Mouse (Mus musculus): ENCODE measurements at regions not wholly inside any gene's neighbourhood (a gene's known extent, or its start where the extent isn't known, plus 50 kb on each side); places are given as distances from the start of the nearest gene placed in this dataset.

DNA sequence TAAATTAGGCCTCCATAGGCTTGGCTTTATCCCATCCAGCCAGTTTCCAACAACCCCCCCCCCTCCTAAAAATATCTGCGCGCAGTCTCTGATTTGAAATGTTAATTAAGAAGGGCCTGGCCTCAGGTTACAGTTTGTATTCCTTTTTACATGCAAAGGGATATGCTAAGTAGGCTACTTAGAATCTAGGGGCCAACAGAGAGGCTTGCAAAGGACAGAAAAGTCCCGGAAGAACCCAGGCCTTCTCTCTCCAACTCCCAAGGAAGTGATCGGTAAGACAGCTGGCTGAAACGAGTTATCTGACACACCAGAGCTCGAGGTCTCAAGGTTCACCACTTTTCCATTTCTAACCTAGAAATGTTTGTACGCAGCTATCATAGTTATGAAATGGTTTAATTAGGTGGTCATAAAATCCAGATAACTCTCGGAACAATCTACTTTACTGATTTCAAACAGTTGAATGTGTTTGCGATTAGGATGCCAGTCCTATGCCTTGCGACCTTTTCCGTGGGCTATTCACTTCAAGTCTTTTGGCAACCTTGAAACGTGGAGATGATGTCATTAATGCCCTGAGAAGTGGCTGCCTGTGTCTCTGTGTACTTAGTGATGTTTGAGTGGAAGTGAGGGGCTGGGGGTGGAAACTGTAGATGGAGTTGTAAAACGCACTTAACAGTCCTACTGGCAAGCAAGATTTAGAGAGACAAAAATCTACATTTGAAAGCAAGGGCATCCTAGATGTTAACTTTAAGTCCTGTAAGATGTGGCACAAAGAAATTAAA is 1026.5 kb downstream of the Adgrl2 start:
- no peak for DNase-seq

DNA sequence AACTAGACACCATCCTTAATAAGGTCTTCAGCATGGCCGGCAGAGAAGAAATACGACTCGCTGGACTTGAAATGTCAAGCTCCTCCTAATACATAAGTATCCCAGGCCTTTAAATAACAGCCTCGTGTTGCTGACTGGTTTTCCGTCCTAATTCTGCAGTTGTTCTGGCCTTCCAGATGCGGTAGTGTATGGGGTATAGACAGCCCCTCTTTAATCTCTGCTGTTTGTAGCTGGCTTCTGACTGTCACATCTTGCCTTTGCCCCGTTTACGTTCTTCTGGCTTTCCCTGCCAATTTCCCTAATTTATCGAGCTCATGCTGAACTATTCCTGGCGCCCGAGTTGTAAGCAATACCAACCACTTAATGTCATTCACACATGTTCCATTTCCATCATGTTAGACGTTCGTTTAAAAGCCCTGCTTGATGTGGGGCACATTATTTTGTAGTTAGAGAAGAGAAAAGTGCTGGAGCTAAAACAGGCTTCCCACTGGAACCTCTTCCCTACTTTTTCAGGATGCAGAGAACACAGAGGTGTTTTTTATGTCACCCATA is 1042.2 kb downstream of the Adgrl2 start:
- DNase-seq = peak; percentile 17

DNA sequence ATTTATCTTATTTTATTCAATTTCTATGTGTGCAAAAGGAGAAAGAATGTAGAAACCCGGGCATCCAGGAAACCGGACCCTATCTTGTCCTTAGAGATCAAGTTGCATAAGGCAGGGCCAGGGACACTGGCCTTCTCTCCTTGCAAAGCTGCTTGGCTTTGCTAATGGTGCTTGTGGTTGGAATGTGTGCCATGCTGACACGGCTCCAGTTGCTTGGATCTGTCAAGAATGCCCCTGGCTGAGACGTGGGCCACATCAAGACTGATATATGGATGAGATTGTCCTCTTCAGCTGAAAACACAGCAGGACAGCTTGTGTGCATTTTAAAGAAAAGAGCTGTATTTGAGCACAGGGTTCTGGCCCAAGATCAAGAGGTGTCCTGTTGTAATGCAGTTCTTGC is 1047.0 kb downstream of the Adgrl2 start:
- DNase-seq = no peak

DNA sequence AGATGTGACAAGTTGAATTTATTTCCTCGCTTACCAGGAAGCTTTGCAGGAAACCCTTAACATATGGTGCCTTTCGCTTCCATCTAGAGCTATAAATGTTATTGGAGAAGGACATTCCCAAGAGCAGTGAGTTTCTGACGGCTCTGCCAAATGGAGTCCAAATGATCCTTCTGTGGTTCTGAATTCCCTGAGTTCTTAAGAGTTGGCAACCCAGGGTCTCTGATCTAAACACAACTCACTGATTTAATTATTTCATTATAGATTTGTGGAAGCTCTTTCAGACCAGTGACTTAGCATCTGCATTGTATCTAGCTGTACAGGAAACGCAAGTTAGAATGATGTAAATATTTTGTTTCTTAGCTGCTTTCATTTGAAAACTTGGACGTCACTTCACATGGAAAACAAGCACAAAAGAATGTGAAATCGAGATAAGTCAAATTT is 1059.5 kb downstream of the Adgrl2 start:
- no peak for DNase-seq

DNA sequence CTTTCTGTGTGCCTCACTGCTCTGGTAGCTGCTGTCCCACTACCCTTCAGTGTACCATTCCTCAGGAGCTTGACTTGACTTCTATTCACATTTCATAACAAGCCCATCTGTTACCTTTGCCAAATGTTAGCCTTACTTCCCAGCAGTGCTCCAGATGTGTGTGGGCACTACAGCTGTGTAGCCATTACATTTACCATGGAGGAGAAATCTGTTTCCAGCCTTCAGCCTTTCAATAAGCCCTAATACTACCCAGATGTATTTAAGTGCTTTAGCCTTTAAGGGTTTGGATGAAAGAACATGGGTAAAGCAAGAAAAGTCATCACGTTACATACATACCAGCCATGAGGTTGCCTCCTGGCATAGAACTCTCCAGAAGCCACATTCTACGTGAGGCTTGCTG is 1068.0 kb downstream of the Ttll7 start:
- DNase-seq = no peak

DNA sequence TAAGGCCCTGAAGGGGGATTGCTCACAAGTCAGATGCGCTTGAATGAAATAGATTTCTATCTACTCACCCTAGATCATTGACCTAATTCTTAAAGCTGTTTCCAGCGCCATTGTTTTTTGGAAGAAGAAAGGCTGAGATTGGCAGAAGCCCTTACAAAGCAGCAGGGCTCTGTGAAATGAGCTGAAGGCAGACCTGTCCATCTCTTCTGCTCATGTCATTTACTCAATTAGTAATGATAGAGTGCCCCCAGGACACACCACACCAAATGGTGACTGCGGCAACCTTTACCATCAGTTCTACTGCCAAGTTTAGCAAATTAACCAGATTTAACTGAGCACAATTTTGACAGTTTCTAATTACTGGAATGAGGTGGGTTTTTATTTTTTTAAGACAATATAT is 1067.5 kb downstream of the Ttll7 start:
- no peak for DNase-seq

DNA sequence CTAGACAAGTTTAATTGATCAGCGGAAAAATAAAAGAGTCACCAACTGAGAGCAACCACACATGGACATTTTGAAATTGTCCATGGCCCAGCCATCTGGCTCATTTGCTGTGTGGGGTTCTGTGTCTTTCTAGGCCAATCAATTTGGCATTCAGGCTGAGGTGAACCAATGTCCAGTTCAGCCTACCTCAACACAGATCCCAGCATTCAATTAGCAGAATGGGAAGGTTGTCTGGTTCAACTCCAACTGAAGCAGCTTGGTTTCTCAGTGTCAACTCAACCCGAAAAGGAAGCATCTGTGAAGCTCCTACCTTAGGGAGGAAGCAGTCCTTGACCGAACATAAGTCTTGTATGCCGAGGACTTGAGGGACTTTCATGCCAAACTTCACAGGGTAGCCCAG is 1067.0 kb downstream of the Ttll7 start:
- DNase-seq = no peak

DNA sequence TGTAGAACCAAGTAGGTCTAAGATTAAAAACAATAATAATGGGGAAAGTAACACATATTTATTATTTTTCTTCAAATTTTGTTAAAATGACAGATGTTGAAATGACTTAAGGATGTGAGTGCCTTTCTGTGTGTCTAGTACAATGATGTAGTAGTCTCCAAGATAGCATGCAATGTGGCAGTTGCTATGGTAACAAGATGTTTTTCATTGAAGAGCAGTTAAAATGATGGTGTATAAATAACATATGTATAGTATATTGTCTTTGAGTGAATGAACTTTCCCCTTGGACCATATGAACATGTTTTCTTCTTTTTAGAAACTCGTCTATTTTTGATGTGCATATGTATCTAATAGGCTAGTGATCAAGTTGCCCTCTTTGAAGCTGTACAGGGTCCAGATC is 1044.6 kb downstream of the Ttll7 start:
- no peak for DNase-seq

DNA sequence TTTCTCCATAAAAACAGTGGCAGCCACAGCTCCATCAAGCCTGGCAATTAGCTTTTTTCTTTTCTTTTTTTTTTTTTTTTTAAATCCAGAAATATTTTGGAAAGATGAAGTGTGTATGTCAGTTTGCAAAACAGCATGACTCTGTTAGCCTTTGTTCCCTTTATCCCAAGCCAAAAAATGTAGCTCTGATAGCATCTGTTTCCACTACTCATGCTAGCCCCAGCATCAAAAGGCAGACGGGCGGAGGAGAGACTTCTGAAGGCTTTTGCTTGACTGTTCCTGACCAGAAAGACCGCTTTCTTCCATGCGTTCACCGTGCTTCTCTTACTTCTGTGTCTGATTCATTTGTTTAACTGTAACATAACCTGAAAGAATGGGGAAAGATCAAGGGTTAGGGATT is 1039.5 kb downstream of the Ttll7 start:
- no peak for DNase-seq

DNA sequence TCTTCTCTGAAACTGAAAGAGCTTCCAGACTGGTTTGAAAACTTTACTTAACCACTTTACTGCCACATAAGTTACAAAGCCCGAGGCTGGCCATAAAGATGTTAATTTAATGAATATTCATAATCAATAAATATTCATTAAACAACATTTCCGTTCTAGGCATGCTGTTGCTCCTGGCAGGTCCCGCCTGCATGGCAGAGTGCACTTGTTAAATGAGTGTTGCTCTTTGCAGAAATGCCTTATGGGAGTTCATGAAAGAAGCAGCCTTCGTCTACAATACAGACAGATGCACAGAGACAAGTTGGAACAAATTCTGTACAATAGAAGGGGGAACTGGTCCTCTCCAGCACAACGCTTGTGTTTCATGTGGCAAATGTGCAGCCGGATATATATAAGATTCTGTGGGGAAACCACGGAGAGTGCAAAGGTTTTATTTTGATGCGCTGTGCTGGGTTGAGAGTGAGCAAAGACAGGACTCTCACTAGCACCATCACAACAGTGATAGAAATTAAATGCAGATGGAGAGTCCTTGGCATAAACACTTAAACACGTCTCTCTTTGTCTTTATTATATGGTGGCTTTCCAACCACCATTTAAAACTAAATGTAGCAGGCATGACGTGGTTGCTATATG is 1034.2 kb downstream of the Ttll7 start:
- no peak for DNase-seq

DNA sequence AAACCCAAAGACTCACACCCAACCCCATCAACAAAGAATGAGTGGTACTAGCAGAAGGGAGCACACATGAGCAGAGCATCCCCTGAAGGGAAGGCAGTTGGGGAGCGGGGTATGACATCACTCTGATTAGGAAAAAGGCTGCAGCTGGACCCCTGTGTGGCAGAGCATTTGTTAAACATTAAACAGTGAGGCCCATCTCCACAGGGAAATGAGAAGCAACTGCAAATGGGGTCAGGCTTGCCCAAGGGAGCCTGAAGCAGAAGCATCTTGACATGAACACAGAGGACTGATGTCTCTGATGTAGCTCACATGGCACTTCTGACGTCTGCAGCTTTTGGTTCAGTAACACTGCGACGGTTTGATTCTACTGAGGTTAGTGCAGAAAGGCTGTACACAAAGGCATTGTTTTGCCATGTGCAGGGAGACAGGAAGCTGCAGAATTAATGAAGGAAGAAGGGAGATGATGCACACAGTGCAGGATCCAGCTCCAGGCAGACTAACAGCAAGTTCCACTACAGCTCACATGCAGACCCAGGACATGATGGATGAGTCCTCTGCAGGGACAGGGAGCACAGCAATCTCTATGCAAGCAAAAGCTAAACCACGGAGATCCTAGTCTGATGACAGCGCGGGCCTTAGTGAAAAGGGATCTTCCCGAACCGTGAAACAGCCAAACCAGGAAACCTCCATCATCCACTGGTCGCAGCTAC is 1030.9 kb downstream of the Ttll7 start:
- no peak for DNase-seq

DNA sequence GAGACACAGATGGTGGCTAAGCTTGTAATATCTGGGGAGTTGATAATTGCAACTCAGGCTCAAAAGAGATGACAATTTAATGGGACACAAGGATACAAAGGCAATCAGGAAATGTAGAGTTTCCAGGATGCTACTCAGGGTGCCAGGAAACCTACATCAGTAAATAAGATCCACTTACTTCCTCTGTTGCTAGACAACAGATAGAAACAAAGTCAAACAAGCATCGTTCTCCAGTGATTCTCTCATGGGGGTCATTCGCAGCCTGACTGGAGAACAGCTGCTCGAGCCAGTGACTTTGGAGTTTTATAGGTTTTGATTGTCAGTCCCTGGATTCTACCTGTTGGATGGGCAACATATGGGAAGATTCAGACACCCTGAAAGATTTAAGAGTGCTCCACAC is 1026.5 kb downstream of the Ttll7 start:
- peak; percentile 18 for DNase-seq

DNA sequence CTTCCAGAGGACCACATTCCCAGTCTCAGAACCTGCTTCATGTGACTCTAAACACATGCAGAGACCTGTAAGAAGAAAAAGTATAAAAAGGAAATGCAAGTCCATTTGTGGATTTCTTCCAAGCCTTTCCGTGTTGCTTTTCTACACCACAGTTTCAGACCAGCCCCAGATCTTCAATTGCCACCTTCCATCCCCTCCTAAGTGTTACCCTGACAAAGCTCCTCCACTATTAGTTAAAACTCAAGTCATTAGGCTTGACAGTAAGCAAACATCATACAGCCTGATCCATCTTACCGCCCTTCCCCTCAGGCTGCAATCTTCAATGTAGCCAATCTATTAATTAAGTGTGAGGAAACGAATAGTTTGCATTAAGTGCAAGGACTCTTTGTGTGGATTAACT is 1016.1 kb downstream of the Ttll7 start:
- DNase-seq = no peak

DNA sequence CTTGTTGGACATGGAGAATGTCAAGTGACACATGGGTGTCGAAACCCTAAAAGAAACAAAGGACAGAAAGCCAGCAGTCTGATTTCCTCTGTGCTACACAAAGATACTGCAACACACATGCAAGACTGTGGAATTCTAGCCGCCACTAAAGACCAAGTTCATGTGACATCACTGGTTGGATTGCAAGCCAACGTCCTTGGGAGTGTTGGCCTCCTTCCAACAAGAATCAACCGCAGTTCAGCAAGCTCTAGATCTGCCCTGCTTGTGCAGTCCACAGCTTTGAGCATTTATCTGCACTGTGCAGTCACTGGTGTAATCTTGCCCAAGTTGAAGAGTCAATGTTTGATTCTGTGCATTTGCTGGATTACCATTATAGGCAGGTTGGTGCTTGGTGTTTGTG is 1001.2 kb downstream of the Ttll7 start:
- peak; percentile 51 for DNase-seq

DNA sequence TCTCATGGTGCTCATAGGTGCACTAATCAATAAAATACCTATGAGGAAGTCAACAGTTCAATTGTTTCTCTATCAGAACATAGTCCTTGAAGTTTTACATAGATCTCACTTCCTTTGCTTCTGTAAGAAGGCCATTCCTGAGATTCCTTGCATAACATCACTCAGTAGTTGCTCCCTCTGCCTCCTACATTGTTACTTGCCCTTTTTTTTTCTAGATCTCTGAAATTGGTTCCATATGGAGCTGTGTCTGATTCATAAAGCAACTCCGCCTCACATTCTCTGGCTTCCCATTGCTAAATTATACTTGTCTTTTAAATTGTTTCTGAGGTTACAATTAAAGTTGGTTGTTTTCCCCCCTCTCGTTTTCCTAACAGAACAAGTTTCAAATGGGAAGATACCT is 1000.7 kb downstream of the Ttll7 start:
- no peak for DNase-seq

DNA sequence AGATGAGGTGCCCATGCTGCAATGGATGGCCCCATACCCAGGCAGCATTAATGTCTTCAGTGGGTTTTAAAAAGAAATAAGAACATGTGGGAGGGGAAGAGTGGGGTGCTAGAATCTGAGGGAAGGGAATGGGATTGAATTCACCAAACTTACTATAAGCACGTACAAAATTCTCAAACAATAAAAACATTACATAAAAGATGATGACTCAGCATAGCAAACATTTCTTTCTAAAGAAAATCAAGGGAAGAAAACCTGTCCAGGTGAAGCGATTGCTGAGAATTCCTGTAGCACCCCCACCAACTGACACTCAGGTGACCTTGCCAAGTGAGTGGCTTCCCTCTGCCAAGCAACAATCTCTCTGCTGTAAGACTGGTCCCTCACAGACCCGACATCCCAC is 989.2 kb downstream of the Ttll7 start:
- DNase-seq = no peak

DNA sequence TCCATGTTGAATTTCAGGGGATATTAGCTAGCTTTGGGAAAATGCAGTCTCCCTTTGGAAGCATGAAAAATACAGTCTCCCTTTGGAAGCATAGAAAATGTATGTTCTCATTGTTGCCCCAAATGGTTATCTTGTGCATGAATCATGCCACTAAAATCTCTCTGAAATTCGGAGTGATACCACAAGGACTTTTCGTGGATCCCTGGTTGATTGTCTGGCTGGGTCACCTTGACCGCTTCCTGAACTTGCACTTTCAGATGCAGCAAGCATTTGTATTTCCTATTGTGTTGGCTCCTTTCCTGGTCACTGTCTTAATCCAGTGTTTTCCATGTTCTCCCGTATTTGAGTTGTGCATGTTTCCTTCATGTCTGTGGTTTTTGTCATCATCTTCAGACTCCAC is 986.6 kb downstream of the Ttll7 start:
- DNase-seq = no peak

DNA sequence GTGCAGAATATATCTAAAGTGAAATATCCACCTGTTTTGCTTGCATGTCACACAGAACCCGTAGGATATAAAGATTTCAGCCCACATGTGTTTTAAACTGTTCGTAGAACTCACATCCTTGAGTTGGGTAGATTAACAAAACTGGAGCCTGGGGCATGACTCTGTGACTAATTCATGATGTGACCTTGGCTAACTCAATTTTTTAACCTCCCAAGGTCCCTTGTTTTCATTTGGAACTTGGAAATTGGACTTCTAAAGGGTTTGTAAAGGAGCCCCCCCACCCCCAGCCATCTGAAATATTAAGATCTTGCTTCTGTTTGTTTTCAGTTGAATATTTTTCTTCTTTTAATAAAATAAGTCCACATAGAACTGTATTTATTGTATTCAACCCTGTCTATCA is 983.5 kb downstream of the Ttll7 start:
- DNase-seq = no peak

DNA sequence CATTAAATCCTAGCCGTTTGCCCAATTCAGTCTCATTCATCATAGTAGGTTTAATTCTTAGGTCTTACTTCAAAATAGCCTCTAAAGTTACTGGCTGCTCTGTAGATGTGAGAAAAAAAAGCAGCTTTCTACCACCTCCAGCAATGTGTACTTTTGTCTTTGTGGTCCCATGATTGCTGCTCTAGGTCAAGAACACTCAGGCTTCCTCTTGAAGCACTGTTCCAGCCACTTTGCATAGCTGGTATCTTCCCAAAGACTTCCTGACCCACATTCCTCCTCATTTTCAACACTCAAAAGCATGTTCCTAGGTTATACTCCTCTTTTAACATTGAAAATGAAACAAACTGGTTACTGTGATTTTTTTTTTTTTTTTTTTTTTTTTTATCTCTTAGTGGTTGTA is 973.2 kb downstream of the Ttll7 start:
- no peak for DNase-seq

DNA sequence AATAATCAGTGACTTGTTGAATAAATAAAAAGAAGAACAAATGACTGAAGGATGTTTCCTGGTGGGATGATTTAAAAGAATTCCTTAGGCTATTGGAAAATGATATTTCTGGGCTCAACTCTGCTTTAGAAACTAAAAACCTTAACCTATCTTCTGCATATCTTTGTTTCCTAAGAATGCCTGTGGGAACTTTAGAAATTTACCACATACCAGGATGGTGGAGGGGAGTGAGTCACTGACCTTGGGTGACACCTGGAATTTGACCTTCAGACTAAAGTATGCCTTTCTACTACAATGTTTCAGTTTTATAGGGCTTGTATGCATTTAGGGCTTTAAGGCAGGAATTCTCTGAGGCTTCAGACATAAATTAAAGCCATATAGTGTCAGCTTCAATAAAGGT is 972.3 kb downstream of the Ttll7 start:
- no peak for DNase-seq

DNA sequence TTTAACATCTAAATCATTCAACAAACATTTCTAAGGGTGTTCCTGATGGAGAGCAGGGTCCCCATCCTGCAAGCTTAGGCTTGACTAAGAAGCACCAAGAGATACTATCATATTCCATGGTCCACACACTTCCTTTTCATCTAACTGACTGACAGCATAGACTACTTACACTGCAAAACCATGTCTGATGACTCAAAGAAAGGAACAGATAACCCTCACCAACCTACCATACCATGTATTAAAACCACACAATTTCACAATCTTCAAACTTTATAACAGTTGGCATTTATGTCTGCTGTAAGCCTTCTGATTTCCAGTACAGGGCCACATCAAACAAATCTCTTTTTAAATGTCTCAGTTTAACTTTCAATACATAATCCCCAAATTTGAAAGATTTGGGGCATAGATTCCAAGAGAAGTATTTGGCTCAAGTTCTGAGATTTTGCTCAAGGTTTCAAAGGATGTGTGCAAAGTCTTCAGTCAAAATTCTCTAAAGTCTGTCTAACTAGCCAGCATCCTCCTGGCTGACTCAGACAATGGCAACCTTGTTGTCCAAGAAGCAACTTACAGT is 962.0 kb downstream of the Ttll7 start:
- DNase-seq = no peak

DNA sequence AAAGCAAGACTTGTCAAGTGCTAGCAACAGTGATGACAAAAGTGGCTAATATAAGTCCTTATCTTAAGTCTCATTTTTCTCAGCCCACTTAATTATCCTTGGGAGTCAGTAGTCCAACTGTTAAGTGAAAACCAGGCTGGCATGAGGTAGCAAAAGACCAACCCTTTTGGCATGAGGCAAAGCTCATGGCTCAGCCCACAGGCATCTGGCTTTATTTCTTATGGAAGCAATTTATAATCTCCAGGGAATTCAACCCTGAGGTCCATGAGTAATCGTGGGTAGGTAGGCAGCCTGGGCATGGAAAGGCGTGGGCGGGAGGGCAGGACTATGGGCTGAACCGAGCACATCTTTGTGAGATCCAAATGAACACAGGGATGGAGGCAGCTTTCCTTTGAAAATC is 950.4 kb downstream of the Ttll7 start:
- DNase-seq = no peak

DNA sequence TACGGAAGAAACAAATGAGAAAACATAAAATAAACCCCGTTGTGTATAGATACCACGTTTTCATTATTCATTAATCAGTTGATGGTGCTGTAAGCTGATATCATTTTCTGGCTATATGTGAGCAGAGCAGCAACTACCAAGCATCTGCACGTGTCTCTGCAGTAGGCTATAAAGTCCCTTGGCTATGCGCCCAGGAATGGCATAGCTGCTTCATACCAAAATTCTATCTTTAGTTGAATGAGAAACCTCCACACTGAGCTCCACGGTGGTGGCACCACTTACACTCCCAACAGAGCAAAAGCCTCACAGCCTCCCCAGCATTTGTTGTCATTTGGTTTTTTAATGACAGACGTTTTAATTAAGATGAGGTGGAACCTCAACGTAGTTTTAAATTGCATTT is 944.4 kb downstream of the Ttll7 start:
- no peak for DNase-seq

DNA sequence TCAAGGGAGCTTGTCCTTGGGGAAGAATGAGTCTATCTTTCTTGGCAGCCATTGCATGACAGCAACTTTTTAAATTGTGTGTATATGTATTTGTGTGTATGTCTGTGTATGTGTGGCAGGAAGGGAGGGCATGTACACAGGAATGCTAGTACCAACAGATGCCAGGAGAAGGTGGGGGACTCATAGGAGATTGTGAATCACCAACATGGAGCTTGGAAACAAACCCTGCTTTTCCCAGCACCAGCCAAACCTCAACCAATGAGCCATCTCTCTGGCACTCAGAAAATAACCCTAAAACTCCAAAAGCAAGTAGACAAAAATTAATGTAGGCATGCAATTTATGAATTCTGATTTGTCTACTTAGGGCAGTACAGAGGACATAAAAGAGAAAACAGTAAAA is 942.9 kb downstream of the Ttll7 start:
- no peak for DNase-seq

All from lung, postnatal 10 days (tissue).